Mouse (Mus musculus): ENCODE data around the gene Arhgap19. TPM values are rescaled to one million over a fixed set of nuclear protein-coding genes. Genes with fewer than 3 reads are reported as not detected.

Gene Arhgap19
- polyA plus RNA-seq, 2 experiments = 21.8 to 29.5 TPM

- TF ChIP-seq EP300 (IDR thresholded peaks at IDR 0.05; ENCODE audit: low read depth) = no peak
- no peak for TF ChIP-seq CTCF (IDR thresholded peaks at IDR 0.05; ENCODE audit: low read depth)
- DNase-seq (ENCODE audit: low read depth in 3 of 3, low spot score in 3 of 3) = no peak
Observed at GRCm38 (mm10) chr19:41719436-41719835, 82.4 kb downstream of the Arhgap19 start.

More at GRCm38 (mm10) chr19:41719436-41719835, 82.4 kb downstream of the Arhgap19 start:
- H3K36me3 ChIP-seq (replicated peaks; ENCODE audit: control insufficient read depth, insufficient read depth, low read depth) = no peaks in the 10 kb centered on the region
- WGBS (ENCODE audit: insufficient replicate concordance) = 54% methylated on average over 8 of the region's 8 CpGs
- H3K4me2 ChIP-seq (ENCODE audit: low read depth) = no peak overlapping the region
- H3K4me3 ChIP-seq (ENCODE audit: insufficient read depth in 1 of 2, low read depth in 2 of 2, low read length in 2 of 2) = no peak overlapping the region
- H3K9ac ChIP-seq (replicated peaks) = no peak overlapping the region
- H3K27me3 ChIP-seq (ENCODE audit: control insufficient read depth, insufficient read depth, low read length) = no peaks in the 10 kb centered on the region
- ATAC-seq (ENCODE audit: insufficient read depth) = no peak
- no peaks in the 10 kb centered on the region for H3K9me3 ChIP-seq (ENCODE audit: control insufficient read depth, low read length)
- no peaks in the 10 kb centered on the region for H3K4me1 ChIP-seq (replicated peaks; ENCODE audit: control insufficient read depth in 2 of 2, insufficient read depth in 2 of 2, low read length in 1 of 2)
- no peak overlapping the region for H3K27ac ChIP-seq

Other genes with a start within 250 kb of the Arhgap19 start
- gene Gm340, start 219.7 kb downstream of the Arhgap19 start, polyA plus RNA-seq (2012; rRNA removed) = 0.65 and 0.95 TPM in 2 replicates
- gene Gm340, start 219.7 kb downstream of the Arhgap19 start, polyA plus RNA-seq (2014; fragmentation: Nextera tagmentation; extraction: Ambion mirVana) = 1.4 and 1.9 TPM in 2 replicates
- gene Slit1, start 58.4 kb downstream of the Arhgap19 start, polyA plus RNA-seq (2012; rRNA removed) = 0.10 and 0.14 TPM in 2 replicates
- not detected in 2 replicates for gene Slit1, start 58.4 kb downstream of the Arhgap19 start, polyA plus RNA-seq (2014; fragmentation: Nextera tagmentation; extraction: Ambion mirVana)
- 3.0 and 3.4 TPM in 2 replicates for gene Frat1, start 27.9 kb upstream of the Arhgap19 start, polyA plus RNA-seq (2012; rRNA removed)
- gene Frat1, start 27.9 kb upstream of the Arhgap19 start, polyA plus RNA-seq (2014; fragmentation: Nextera tagmentation; extraction: Ambion mirVana) = 9.9 and 10.2 TPM in 2 replicates
- gene Frat2, start 46.1 kb upstream of the Arhgap19 start, polyA plus RNA-seq (2012; rRNA removed) = 5.2 and 5.4 TPM in 2 replicates
- gene Frat2, start 46.1 kb upstream of the Arhgap19 start, polyA plus RNA-seq (2014; fragmentation: Nextera tagmentation; extraction: Ambion mirVana) = 2.9 and 3.4 TPM in 2 replicates
- 4.8 and 6.0 TPM in 2 replicates for gene Rrp12, start 94.1 kb upstream of the Arhgap19 start, polyA plus RNA-seq (2012; rRNA removed)
- gene Rrp12, start 94.1 kb upstream of the Arhgap19 start, polyA plus RNA-seq (2014; fragmentation: Nextera tagmentation; extraction: Ambion mirVana) = 5.0 and 7.4 TPM in 2 replicates
- 100.0 and 123 TPM in 2 replicates for gene Pgam1, start 109.9 kb upstream of the Arhgap19 start, polyA plus RNA-seq (2012; rRNA removed)
- gene Pgam1, start 109.9 kb upstream of the Arhgap19 start, polyA plus RNA-seq (2014; fragmentation: Nextera tagmentation; extraction: Ambion mirVana) = 172 and 190 TPM in 2 replicates
- gene Exosc1, start 131.4 kb upstream of the Arhgap19 start, polyA plus RNA-seq (2012; rRNA removed) = 17.9 and 20.4 TPM in 2 replicates
- gene Exosc1, start 131.4 kb upstream of the Arhgap19 start, polyA plus RNA-seq (2014; fragmentation: Nextera tagmentation; extraction: Ambion mirVana) = 38.8 and 40.1 TPM in 2 replicates
- 25.6 and 27.0 TPM in 2 replicates for gene Zdhhc16, start 131.4 kb upstream of the Arhgap19 start, polyA plus RNA-seq (2012; rRNA removed)
- gene Zdhhc16, start 131.4 kb upstream of the Arhgap19 start, polyA plus RNA-seq (2014; fragmentation: Nextera tagmentation; extraction: Ambion mirVana) = 25.9 and 28.5 TPM in 2 replicates
- 18.2 and 18.5 TPM in 2 replicates for gene Mms19, start 179.1 kb upstream of the Arhgap19 start, polyA plus RNA-seq (2012; rRNA removed)
- 10.4 and 10.8 TPM in 2 replicates for gene Mms19, start 179.1 kb upstream of the Arhgap19 start, polyA plus RNA-seq (2014; fragmentation: Nextera tagmentation; extraction: Ambion mirVana)
- 4.2 and 4.4 TPM in 2 replicates for gene Ubtd1, start 179.7 kb upstream of the Arhgap19 start, polyA plus RNA-seq (2012; rRNA removed)
- 1.9 and 2.0 TPM in 2 replicates for gene Ubtd1, start 179.7 kb upstream of the Arhgap19 start, polyA plus RNA-seq (2014; fragmentation: Nextera tagmentation; extraction: Ambion mirVana)
- gene Ankrd2, start 234.0 kb upstream of the Arhgap19 start, polyA plus RNA-seq (2012; rRNA removed) = 0.08 TPM in 1 of 2 replicates, not detected in the other
- not detected in 2 replicates for gene Ankrd2, start 234.0 kb upstream of the Arhgap19 start, polyA plus RNA-seq (2014; fragmentation: Nextera tagmentation; extraction: Ambion mirVana)
- 22.1 and 25.8 TPM in 2 replicates for gene Hoga1, start 243.6 kb upstream of the Arhgap19 start, polyA plus RNA-seq (2012; rRNA removed)
- gene Hoga1, start 243.6 kb upstream of the Arhgap19 start, polyA plus RNA-seq (2014; fragmentation: Nextera tagmentation; extraction: Ambion mirVana) = 30.4 and 36.8 TPM in 2 replicates

All from liver, embryonic 14.5 days (tissue).